In genomic region chr9:58709939-58710338, GRCm38 (mm10) we compare ENCODE assay signal across 8 mouse cellular contexts. TPM values are rescaled to one million over a fixed set of nuclear protein-coding genes. Genes with fewer than 3 reads are reported as not detected.
DNase-seq lines count a peak whose midpoint lies in the region; ATAC-seq lines count a peak whose summit lies in the region.

No protein-coding gene starts in this region.

- H3K4me2 ChIP-seq in kidney, embryonic 14.5 days (replicated peaks; ENCODE audit: low read depth, low read length): no peak overlapping the region

- H3K27ac ChIP-seq in kidney, embryonic 14.5 days (ENCODE audit: low read depth, low read length): no peak overlapping the region

- H3K9me3 ChIP-seq in kidney, embryonic 14.5 days (ENCODE audit: control insufficient read depth, low read length): no peaks in the 10 kb centered on the region

- peak; percentile 69 for DNase-seq in kidney, adult 18-20 months
- DNase-seq in adrenal gland, adult 2 months: peak; percentile 62
- peak; percentile 73 for DNase-seq in embryo, embryonic 11 days
- peak; percentile 84 for DNase-seq in heart, postnatal 4 days
- DNase-seq in left cerebral cortex, postnatal 36 days (ENCODE audit: low spot score in 2 of 2): peak; percentile 22 to 58
- peak; percentile 44 for DNase-seq in retina, postnatal 7 days (ENCODE audit: low read depth, low spot score)
- DNase-seq in urinary bladder, postnatal 36 days (ENCODE audit: low spot score in 2 of 2): peak; percentile 2 to 15

- 4% methylated on average over 2 of the region's 2 CpGs for WGBS in kidney, embryonic 14.5 days

- H3K36me3 ChIP-seq in kidney, embryonic 14.5 days (ENCODE audit: control insufficient read depth, insufficient read depth, low read length): no peaks in the 10 kb centered on the region

- no peaks in the 10 kb centered on the region for H3K27me3 ChIP-seq in kidney, embryonic 14.5 days (ENCODE audit: control insufficient read depth, insufficient read depth, low read length)

- H3K4me1 ChIP-seq in kidney, embryonic 14.5 days (ENCODE audit: control insufficient read depth, insufficient read depth, low read length): no peaks in the 10 kb centered on the region

- intact Hi-C loops in left cerebral cortex, postnatal 36 days (cut with DNase I): loop anchor here (5.0 kb wide), 1 partner anchor 162 kb away; no protein-coding TSS in a partner anchor

- H3K9ac ChIP-seq in kidney, embryonic 14.5 days (ENCODE audit: low read depth, low read length): no peak overlapping the region

- ATAC-seq in kidney, embryonic 14.5 days (ENCODE audit: low FRiP score, low TSS enrichment): no peak

- H3K4me3 ChIP-seq in kidney, embryonic 14.5 days (ENCODE audit: low read length): no peak overlapping the region

RNA-seq across cellular contexts. Expression of gene Rec114, which starts 33.8 kb away (rescaled TPM):
- polyA plus RNA-seq in kidney, embryonic 14.5 days (2014; fragmentation: Nextera tagmentation; extraction: Ambion mirVana): 1.7 and 2.1 TPM in 2 replicates
- total RNA-seq in adrenal gland, adult 2 months (2021): 1 to 10 TPM in 1 of 2 experiments, under 1 TPM in 1; 0.69 to 1.0 TPM
- 0.21 and 0.46 TPM in 2 replicates for polyA plus RNA-seq in adrenal gland, adult 2 months (2012; rRNA removed)
- 1 to 10 TPM; 1.9 to 4.9 TPM for total RNA-seq in heart, postnatal 4 days (2021)
- total RNA-seq in left cerebral cortex, postnatal 36 days (2021): under 1 TPM in 1 of 2 experiments, not detected in 1; 0.59 TPM

Comparison
In these comparisons a context has a peak if more than half of its experiments do, and no peak if none do; other contexts are left out.
1. DNase-seq: peak in every context shown above with its lines; median percentile 84 in heart, postnatal 4 days; 73 in embryo, embryonic 11 days; 69 in kidney, adult 18-20 months; 62 in adrenal gland, adult 2 months; 44 in retina, postnatal 7 days; 40 in left cerebral cortex, postnatal 36 days; 8 in urinary bladder, postnatal 36 days.